Mouse (Mus musculus) 3T3-L1 (cell line): ENCODE measurements around the gene Gm10220.
A peak's percentile ranks its signal among the peaks of the same experiment; 100 is the strongest.
"Not testable (repeated sequence)": the region's sequence is repeated elsewhere in the genome, so short reads cannot be mapped to it uniquely, and the experiment has no call there.

Experiments
- DNase-seq: peaks from one replicate; pipeline ENCODE4 v3.0.0-alpha.2; 2015; ENCODE audit warnings: low read depth, low spot score

The Gm10220 gene

DNA sequence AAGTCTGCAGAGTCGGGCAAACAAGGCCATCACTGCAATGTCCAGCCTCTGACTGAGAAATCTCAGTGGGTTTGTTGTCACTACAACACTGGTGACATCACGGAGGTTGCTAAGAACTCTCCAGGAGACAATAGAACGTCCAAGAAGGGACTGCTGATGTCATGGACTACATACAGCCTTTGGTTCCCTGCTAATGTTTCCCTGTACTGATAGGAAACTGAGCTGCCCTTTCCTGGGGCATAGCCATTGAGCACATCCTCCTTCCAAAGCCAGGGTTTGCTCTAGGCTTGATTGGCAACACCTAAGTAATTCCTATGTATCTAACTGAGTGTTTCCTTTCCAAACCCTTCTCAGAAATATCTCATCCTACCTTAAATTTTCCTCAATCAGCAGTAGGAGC, at the start of gene Gm10220:
TSS of gene Gm10220 (minus strand) at position 101 of the 400 bp plus-strand sequence.
- DNase-seq, result not testable (repeated sequence)

DNA sequence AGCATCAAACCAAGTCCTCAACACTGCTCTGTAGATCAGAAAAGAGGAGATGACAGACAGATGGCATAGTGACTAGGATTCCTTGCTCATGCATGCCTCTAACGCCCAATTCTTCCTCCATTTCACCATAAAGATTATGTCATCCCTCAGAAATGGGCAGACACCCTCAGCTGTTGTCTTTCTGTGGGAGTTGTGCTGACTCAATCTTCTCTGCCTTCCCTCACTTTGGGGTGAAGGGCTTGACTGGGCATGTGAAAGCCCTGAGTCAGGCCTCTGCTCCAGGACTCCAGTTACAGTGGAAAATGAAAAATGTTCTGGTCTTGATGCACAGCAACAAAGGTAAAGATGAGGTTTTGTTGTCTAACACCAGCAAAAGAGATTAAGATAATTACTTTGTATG, 48.6 kb upstream of the Gm10220 start:
- DNase-seq, result no peak

DNA sequence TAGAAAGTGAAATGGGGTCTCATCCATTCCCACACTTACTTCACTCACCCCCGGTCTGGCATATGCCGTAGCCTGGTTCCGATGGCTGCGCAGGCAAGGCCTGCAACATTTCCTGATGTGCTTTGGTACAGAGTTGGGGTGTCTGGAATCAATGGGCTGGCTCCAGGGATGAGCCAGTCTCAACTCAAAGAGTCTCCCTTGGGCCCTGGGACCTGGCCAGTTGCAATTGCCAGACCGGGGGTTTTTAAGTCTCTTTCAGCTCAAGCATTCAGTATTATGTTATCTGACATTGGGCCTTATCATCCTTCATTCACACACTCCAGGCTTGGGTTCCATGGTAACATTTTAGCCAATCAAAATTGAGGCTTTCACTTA, 44.6 kb upstream of the Gm10220 start:
- DNase-seq, result no peak

DNA sequence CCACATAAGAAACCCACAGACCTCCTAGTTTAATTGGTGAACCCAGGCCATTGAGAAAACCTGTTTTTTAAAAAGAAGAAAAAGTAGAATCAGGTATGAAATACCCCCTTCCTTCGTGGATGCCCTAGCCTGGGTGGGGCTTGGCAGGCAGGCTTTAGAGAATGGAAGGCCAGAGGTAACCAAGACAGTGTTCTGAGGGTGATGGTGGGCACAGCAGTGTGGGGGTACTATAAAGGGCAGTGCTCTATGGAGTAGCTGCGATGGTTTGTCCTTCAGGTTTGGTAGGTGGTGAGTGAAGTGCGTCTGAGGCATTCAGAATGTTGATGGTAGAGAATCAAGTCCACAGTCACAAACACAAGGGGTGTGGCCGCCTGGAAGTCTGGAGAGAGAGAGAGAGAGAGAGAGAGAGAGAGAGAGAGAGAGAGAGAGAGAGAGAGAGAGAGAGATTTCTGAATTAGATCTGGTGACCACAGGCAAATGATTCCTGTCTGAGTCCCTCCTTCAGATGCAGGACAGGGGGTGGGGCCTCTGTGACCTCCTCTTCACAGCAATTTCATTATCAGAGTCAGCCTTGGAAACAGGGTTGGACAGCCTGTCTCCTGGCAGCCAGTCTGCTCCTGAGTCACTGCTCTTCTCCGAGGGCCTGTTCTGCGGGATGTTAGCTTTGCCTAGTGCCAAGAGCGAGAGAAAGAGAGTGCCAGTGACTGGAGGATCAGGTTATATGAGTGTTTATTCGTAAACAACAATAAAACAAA, 44.0 kb upstream of the Gm10220 start:
- DNase-seq, result no peak

DNA sequence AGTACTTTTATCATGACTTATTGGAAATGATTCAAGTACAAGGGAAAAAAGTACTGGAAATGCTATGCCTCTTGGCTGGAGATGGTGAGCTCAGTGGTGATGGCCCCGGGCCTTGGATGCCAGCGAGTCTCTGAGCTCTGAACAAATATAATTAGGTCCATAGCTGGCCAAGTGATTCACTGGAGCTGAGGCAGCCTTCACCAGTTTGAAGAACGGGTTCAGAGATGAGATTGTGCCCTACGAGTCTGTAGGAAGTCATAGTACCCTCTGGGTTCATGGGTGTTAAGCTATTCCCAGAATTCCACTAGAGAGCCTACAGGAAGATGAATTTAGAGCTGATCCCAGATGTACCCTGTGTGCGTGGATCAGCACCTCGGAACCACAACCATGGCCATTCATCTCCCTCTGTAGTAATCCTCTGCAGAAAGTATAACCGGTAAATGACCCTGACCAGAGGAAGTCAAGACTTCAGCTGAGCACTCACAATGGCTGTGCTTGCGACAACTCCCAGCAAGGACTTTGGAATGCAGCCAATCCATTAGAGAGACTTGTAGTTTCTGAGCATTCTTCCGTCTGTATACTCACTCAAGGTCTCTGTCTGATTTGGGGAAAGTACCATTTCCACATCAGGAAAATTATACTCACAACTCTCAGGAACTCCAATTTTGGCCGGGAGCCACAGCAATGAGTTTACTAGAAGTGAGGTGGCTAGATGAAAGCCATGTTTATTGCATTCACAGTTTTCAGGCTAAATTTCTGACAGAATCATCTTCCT, 36.4 kb upstream of the Gm10220 start:
- DNase-seq, result no peak

DNA sequence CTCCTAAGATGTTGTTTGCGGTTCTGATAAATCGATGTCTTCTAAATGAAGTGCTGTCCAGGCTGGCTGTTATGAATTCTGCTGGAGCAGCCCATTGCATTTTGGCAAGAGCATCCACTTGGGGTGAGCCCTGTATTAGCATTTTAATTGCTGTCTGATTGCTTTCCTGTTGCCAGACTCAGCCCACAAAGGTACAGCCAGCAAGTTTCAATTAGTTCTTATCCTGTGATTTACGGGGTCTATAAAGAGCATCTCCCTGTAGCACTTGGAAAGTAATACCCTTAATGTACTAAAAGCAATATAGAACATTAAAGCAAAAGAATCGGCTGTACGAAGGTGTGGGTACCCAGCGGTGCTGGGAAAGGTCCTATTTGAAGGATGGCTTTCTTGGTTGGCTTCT, 21.7 kb upstream of the Gm10220 start:
- no peak for DNase-seq

DNA sequence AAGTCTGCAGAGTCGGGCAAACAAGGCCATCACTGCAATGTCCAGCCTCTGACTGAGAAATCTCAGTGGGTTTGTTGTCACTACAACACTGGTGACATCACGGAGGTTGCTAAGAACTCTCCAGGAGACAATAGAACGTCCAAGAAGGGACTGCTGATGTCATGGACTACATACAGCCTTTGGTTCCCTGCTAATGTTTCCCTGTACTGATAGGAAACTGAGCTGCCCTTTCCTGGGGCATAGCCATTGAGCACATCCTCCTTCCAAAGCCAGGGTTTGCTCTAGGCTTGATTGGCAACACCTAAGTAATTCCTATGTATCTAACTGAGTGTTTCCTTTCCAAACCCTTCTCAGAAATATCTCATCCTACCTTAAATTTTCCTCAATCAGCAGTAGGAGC, 16.0 kb downstream of the Gm10220 start, which contains the start of gene 5031410I06Rik:
TSS of gene 5031410I06Rik (minus strand) at position 101 of the 400 bp plus-strand sequence.
- not testable (repeated sequence) for DNase-seq

DNA sequence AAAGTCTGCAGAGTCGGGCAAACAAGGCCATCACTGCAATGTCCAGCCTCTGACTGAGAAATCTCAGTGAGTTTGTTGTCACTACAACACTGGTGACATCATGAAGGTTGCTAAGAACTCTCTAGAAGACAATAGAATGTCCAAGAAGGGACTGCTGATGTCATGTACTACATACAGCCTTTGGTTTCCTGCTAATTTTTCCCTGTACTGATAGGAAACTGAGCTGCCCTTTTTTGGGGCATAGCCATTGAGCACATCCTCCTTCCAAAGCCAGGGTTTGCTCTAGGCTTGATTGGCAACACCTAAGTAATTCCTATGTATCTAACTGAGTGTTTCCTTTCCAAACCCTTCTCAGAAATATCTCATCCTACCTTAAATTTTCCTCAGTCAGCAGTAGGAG, 32.0 kb downstream of the Gm10220 start, which contains the start of gene Gm10471:
TSS of gene Gm10471 (minus strand) at position 101 of the 400 bp plus-strand sequence.
- not testable (repeated sequence) for DNase-seq

DNA sequence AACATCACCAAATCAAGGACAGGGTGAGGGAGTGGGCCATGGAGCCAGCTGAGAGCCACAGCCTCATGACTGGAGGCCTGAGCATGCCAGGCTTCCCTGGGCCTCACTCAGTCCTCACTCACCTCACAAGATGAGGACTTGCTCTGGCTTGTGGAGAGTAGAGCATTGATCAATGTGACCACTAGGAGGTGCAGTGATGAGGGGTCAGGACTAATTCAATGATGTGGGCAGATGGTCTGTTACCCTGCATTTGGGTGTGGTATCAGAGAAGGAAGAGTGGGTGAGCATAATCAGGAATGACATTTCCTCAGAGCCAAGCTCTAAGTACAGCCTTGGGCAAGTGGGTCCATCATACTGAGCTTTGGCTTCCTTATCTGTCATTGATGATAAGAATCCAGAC, 42.2 kb downstream of the Gm10220 start:
- DNase-seq, result peak; percentile 1

DNA sequence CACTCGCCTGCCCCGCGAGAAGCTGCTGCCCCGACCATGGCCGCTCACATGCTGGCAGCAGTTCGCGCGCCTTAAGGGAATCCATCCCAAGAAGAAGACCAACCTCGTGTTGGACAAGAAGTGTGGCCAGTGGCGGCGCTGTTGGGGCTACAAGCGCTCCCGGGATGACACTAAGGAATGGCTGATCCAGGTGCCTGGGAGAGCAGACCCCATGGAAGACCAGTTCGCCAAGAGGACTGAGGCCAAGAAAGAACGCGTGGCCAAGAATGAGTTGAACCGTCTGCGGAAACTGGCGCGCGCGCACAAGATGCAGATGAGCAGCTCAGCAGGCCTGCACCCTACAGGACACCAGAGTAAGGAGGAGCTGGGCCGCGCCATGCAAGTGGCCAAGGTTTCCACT, 50.5 kb downstream of the Gm10220 start:
- no peak for DNase-seq
